11 mouse cellular contexts compared by ENCODE assay signal in genomic region chr12:80778188-80778936, GRCm38 (mm10). TPM values are rescaled to one million over a fixed set of nuclear protein-coding genes. Genes with fewer than 3 reads are reported as not detected.
DNase-seq lines count a peak whose midpoint lies in the region; ATAC-seq and TF ChIP-seq lines count a peak whose summit lies in the region.
"Had no signal": no experiment of that assay in that cellular context is flagged by ENCODE, and none has a peak within 500 bp of the region (broad histone marks: within the 10 kb centered on the region; RNA-seq: fewer than 3 reads in every experiment).

No protein-coding gene starts in this region.

- intact Hi-C loops in heart, postnatal 25 days (cut with DNase I): no loop called here

- no peak for DNase-seq in heart, postnatal 25 days (ENCODE audit: low spot score)
- peak; percentile 97 for DNase-seq in c-Kit-positive CD71-positive TER-119-positive erythroid progenitor cells, embryonic 14.5 days (ENCODE audit: low spot score)
- no peak for DNase-seq in urinary bladder, postnatal 25 days (ENCODE audit: low spot score)
- no peak for DNase-seq in kidney, postnatal 36 days
- DNase-seq: cerebellum, adult 18-20 months; kidney, postnatal 14 days had no signal

- no peaks in the 10 kb centered on the region for H3K9me3 ChIP-seq in heart, embryonic 13.5 days
- H3K9me3 ChIP-seq in E14TG2a.4 (ENCODE audit: low read length): no peaks in the 10 kb centered on the region
- H3K9me3 ChIP-seq in kidney, embryonic 14.5 days (ENCODE audit: control insufficient read depth, low read length): no peaks in the 10 kb centered on the region

- peak; percentile 90 for ATAC-seq in heart, embryonic 13.5 days (ENCODE audit: extremely low read depth, insufficient number of reproducible peaks, low FRiP score, low TSS enrichment)
- peak; percentile 94 for ATAC-seq in megakaryocyte progenitor cell, adult 5-6 weeks (replicated peaks; ENCODE audit: poor library complexity)
- no peak for ATAC-seq in kidney, embryonic 14.5 days (ENCODE audit: low FRiP score, low TSS enrichment)
- ATAC-seq: Patski had no signal

- peak overlapping the region; percentile 51 for H3K27ac ChIP-seq in heart, embryonic 13.5 days (replicated peaks)
- H3K27ac ChIP-seq in kidney, embryonic 14.5 days (ENCODE audit: low read depth, low read length): no peak overlapping the region

- H3K9ac ChIP-seq in heart, embryonic 13.5 days: peak overlapping the region; percentile 48
- no peak overlapping the region for H3K9ac ChIP-seq in kidney, embryonic 14.5 days (ENCODE audit: low read depth, low read length)

- WGBS in heart, embryonic 13.5 days: 29% methylated on average over 16 of the region's 16 CpGs
- WGBS in kidney, embryonic 14.5 days: 79% methylated on average over 16 of the region's 16 CpGs

- TF ChIP-seq CTCF in E14TG2a.4 (conservative IDR thresholded peaks at IDR 0.05; ENCODE audit: low read length): no peak

- peak overlapping the region; percentile 27 for H3K4me3 ChIP-seq in heart, embryonic 13.5 days
- H3K4me3 ChIP-seq in E14TG2a.4 (replicated peaks; ENCODE audit: low read length): peak overlapping the region; percentile 50
- H3K4me3 ChIP-seq in kidney, embryonic 14.5 days (ENCODE audit: low read length): no peak overlapping the region

- peak overlapping the region; percentile 65 for H3K4me2 ChIP-seq in heart, embryonic 13.5 days
- H3K4me2 ChIP-seq in kidney, embryonic 14.5 days (replicated peaks; ENCODE audit: low read depth, low read length): no peak overlapping the region

- H3K36me3 ChIP-seq in heart, embryonic 13.5 days: no peaks in the 10 kb centered on the region
- no peaks in the 10 kb centered on the region for H3K36me3 ChIP-seq in E14TG2a.4 (ENCODE audit: insufficient read depth, low read length)
- H3K36me3 ChIP-seq in kidney, embryonic 14.5 days (ENCODE audit: control insufficient read depth, insufficient read depth, low read length): no peaks in the 10 kb centered on the region

- H3K27me3 ChIP-seq in heart, embryonic 13.5 days (replicated peaks): 0 out of 2 replicates have a peak, but pooled peaks cover 6% of the 10 kb centered on the region
- H3K27me3 ChIP-seq in E14TG2a.4 (ENCODE audit: insufficient read depth, low read length): peaks cover 18% of the 10 kb centered on the region
- H3K27me3 ChIP-seq in kidney, embryonic 14.5 days (ENCODE audit: control insufficient read depth, insufficient read depth, low read length): no peaks in the 10 kb centered on the region
- H3K27me3 ChIP-seq: Patski had no signal

- peaks cover 22% of the 10 kb centered on the region for H3K4me1 ChIP-seq in heart, embryonic 13.5 days
- H3K4me1 ChIP-seq in E14TG2a.4 (replicated peaks; ENCODE audit: low read depth, low read length): peaks cover 25% of the 10 kb centered on the region
- H3K4me1 ChIP-seq in kidney, embryonic 14.5 days (ENCODE audit: control insufficient read depth, insufficient read depth, low read length): peaks cover 8% of the 10 kb centered on the region; the same call in 1 of the 2 replicates

RNA-seq across cellular contexts. Expression of gene Susd6, which starts 11.9 kb away (rescaled TPM):
- polyA plus RNA-seq in heart, embryonic 13.5 days (2015; fragmentation: Nextera tagmentation; extraction: Ambion mirVana): 13.6 and 14.3 TPM in 2 replicates
- total RNA-seq in heart, postnatal 25 days (2021): 10 to 100 TPM; 62.5 to 69.1 TPM
- 12.8 and 14.5 TPM in 2 replicates for total RNA-seq in megakaryocyte progenitor cell, adult 5-6 weeks (2015)
- total RNA-seq in megakaryocyte progenitor cell, adult 5-6 weeks (2017): 15.9 and 19.4 TPM in 2 replicates
- polyA plus RNA-seq in kidney, embryonic 14.5 days (2014; fragmentation: Nextera tagmentation; extraction: Ambion mirVana): 7.5 and 15.6 TPM in 2 replicates

RNA-seq across cellular contexts. Expression of gene Ccdc177, which starts 17.9 kb away (rescaled TPM):
- 0.03 TPM in 1 of 2 replicates, not detected in the other for polyA plus RNA-seq in heart, embryonic 13.5 days (2015; fragmentation: Nextera tagmentation; extraction: Ambion mirVana)
- under 1 TPM; 0.06 to 0.08 TPM for total RNA-seq in heart, postnatal 25 days (2021)
- total RNA-seq in megakaryocyte progenitor cell, adult 5-6 weeks (2015): not detected in 2 replicates
- total RNA-seq in megakaryocyte progenitor cell, adult 5-6 weeks (2017): 0.12 TPM in 1 of 2 replicates, not detected in the other
- polyA plus RNA-seq in kidney, embryonic 14.5 days (2014; fragmentation: Nextera tagmentation; extraction: Ambion mirVana): 0.19 and 0.24 TPM in 2 replicates
